Mouse (Mus musculus) embryonic fibroblast, embryonic 13.5 days (primary cell): ENCODE data around the gene Amn.

Source experiments
- CTCF ChIP-seq: IDR thresholded peaks from 2 replicates; pipeline ENCODE4 v1.5.1; 2011; ENCODE audit warnings: mild to moderate bottlenecking, control low read depth, low read length, moderate library complexity, borderline replicate concordance; ENCODE audit not compliant: insufficient read depth
- POLR2A ChIP-seq: IDR thresholded peaks from 2 replicates; pipeline ENCODE4 v1.6.1; 2011; ENCODE audit warnings: low read depth, mild to moderate bottlenecking, control low read depth, low read length, moderate library complexity

DNA sequence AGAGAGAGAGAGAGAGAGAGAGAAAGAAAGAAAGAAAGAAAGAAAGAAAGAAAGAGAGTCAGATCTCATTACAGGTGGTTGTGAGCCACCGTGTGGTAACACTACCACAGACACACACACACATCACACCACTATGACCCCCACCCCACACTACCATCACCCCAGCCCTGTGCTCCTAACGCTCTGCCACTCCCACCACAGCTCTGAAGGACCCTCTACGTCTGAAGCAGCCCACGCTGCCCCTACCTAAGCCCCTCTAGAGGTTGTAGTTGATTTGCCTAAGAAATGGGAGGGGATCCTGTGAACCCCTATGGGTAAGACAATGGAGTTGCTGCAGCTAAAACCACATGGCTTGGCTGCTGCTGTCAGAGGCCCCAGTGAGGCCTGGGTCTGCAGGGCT is 12.7 kb downstream of the Amn start:
- TF ChIP-seq POLR2A (no peak), CTCF (no peak)
